Mouse (Mus musculus): ENCODE measurements around the gene Tectb.
A peak's percentile ranks its signal among the peaks of the same experiment; 100 is the strongest.

Tectb gene

DNA sequence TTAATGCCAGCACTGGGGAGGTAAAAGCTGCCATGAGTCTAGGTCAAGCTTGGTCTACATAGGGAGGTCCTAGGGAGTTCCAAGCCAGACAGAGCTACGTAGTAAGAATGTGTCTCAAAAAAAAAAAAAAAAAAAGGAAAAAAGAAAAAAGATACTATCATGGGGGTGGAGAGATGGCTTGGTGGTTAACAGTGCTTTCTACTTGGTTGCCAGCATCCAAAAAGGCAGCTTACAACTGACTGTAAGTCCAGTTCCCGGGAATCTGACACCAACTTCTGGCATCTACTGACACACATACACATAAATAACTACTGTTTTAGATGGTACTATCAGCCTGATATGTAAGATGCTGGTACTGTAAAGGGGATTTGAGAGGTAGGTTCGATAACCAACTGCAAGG lies 28.6 kb downstream of the Tectb start:
- no peak for DNase-seq (ENCODE audit: low read depth)

DNA sequence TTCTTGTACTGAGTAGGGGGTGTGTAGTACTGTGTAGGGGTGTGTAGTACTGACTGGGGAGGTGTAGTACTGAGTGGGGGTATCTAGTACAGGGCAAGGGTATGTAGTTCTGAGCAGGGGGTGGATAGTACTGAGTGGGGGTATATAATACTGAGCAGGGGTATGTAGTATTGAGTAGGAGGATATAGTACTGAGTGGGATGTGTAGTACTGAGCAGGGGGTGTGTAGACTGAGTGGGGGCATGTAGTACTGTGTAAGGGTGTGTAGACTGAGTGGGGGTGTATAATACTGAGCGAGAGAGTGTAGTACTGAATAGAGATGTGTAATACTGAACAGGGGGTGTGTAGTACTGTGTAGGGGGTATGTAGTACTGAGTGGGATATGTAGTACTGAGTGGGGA lies 31.2 kb downstream of the Tectb start:
- DNase-seq (ENCODE audit: low read depth), result no peak

DNA sequence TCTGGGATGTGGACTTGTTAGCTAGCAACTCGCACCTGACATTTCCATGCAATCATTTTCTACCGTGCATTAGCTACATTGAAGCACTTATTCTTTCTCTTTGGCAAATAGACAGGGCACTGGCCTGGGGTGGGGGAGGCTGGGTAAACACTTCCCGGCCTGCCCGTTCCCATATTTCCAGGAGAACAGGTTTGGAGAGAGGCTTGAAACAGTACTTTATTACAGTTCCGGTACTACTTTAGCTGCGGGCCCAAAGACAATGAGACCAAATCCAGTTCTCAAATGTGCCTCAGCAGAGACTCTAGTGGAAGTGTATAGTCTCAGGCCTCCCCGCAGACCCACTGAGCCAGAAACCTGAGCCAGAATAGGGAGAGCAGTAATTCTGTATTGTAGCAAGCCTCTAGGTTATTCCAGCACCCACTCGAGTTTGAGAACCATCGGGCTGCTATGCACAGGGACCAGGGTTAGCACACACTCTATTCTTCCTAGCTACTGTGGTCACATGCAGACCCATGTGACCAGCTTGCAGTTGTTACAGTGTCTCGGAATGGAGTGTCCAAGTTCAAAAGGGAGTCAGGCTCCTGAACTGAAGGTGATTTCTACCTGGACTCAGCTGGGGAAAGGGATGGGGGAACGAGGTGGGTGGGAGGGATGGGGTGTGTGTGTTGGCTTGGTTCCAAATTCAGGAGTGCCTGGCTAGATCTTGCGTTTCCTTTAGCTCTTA lies 33.2 kb downstream of the Tectb start:
- no peak for DNase-seq (ENCODE audit: low read depth)

- no peak for DNase-seq (ENCODE audit: low read depth)
Observed at GRCm38 (mm10) chr19:55216876-55217275, 36.3 kb downstream of the Tectb start.

GRCm38 (mm10) chr19:55217365-55217764 lies 36.8 kb downstream of the Tectb start:
- DNase-seq (ENCODE audit: low read depth), result no peak

DNA sequence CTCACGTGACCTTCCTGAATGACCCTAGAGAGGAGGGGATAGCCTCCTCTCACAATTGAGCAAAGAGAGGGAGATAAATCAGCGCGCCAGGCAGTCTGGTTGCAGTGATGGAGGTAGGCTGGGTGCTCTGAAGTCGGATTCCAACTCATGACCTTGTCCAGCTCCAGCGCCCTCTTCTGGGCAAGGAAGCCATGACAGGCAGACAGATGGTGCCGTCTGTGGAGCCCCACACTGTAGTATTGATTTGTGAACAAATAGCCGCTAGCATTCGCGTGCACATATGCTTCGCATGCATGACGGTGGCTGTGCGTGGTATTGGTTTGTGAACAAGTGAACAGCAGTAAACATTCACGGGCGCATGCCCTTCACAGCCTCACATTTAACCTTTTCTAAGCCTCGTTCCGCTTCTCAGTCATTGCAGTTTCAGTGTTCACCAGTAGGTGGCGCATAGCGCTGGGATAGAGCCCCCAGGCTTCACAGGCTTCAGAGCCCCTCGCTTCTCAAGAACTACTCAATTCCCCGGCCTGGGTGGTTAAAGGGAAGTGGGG lies 37.7 kb downstream of the Tectb start:
- peak; percentile 85 for DNase-seq (ENCODE audit: low read depth)

DNA sequence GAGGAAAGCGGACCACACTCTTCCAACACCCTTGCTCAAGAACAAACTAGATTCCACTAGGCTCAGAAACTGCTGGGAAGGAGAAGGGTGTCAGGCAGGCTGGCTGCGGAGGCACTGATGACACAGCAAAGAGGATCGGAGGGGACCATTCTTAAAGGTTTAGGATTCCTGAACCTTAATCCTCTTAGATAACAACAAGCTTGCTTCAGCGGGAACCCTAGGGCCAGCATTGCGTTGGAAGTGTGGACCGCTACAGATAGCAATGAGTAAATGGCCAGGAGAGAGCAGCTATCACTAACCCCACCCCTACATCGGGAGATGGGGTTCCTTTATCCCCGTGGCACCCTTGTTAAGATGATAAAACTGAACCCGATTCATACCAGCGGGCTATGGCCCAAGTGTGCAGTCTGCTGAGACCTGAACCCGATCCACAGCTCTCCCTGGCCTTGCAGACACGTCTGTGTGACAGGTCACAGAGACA lies 38.2 kb downstream of the Tectb start:
- DNase-seq (ENCODE audit: low read depth), result no peak

DNA sequence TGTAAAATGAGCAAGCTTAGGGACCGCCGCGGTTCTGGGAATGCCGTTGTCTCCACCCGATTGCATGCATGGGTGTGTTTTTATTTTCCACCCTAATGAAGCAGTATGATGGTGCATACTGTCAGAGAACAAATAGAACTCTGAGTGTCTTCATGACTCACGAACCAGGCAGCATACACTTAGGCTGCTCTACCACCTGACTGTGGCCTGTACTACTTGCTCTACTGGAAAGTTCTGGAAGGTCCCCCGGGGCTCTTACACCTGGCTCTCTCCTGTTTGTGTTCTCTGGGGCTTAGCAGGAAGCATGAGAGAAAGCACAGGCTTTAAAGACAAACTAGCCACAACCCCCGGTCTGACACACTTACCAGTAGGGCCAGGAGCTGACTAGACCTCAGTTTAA lies 38.8 kb downstream of the Tectb start:
- no peak for DNase-seq (ENCODE audit: low read depth)

- DNase-seq (ENCODE audit: low read depth), result no peak
Observed at GRCm38 (mm10) chr19:55221208-55221607, 40.7 kb downstream of the Tectb start.

GRCm38 (mm10) chr19:55222268-55222667 lies 41.7 kb downstream of the Tectb start:
- DNase-seq (ENCODE audit: low read depth), result no peak

DNA sequence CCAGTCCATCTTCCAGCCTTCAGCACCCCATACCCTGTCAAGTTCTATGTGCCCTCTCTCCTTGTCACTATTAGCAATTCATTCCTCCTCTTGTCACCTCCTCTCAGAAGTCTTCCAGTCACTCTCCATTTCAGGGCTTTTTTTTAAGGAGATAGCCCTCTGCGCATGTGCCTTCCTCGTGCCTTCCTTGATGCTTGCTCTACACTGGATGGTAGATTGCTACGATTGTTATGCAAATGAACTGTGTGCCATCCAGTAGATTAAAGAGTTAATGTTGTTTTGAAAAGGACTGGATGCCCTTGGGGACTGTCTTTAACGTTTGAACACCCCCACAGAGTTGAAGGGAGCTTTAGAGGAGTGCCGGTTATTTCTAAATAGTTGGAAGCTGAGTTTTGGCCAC lies 46.1 kb downstream of the Tectb start:
- DNase-seq (ENCODE audit: low read depth), result no peak

- no peak for DNase-seq (ENCODE audit: low read depth)
Observed at GRCm38 (mm10) chr19:55227135-55227534, 46.6 kb downstream of the Tectb start.

DNA sequence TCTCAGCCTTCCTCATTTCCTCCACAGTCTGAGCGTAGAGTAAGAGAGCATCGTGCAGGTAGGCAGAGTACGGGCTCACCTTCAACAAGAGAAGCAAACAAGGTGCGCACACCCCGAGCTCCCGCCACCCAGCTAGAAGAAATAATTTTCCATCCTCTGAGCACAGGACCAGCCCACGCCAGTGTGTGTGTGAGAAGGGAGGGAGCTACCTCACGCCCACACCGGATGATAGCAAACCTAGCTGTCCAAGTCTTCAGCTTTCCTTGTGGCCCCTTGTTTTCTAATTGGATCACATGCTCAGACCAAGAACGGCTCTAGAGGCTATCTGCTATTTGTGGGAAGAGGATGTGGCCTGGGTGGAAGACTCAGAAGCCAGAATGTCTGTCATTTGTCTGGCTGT lies 50.5 kb downstream of the Tectb start:
- DNase-seq (ENCODE audit: low read depth), result no peak

DNA sequence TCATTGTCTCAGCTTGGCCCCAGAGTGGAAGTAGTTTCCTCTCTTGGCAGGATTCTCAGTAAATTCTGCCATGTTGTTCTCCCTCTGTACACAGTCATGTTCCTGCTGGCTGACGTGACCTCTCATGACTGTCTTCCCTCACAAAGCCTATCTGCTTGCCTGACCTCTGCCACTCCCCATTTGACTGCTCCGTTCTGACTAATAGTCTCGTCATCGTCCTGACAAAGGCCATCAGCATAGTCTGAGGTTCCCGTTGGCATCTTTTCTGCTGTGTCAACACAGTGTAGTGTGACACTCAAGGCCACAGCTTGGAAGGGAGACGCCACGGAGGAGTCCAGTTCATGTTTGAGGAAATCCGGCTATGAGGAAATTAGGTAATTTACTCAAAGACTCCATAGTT lies 51.6 kb downstream of the Tectb start:
- no peak for DNase-seq (ENCODE audit: low read depth)

- DNase-seq (ENCODE audit: low read depth), result no peak
Observed at GRCm38 (mm10) chr19:55236026-55236425, 55.5 kb downstream of the Tectb start.

GRCm38 (mm10) chr19:55236564-55236963 lies 56.0 kb downstream of the Tectb start:
- DNase-seq (ENCODE audit: low read depth), result no peak

DNA sequence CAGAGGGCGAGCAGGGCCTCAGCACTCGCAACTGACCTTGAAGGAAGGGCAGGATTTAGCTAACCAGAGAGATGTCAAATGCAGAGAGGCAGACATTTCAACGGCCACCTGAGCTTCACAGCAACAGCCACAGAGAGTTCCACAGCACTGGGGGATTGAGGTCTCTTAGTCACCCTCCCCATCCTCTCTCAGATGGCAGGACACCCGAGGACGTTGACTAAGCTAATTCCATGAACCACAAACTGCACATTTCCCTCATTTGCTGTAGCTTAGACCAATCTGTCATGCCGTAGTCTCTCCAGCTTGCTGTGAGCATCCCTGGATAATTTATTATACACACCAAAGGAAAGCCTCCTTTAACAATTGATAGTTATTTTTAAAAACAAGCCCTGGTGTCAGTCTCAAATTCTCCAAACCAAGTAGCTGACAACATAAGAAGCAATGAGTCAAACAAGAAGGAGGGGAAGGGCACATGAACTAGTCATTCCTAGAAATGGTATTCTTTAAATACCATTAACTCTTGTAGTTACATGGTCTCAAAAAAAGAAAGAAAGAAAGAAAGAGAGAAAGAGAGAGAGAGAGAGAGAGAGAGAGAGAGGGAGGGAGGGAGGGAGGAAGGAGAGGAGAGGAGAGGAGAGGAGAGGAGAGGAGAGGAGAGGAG lies 59.4 kb downstream of the Tectb start:
- DNase-seq (ENCODE audit: low read depth), result no peak

DNA sequence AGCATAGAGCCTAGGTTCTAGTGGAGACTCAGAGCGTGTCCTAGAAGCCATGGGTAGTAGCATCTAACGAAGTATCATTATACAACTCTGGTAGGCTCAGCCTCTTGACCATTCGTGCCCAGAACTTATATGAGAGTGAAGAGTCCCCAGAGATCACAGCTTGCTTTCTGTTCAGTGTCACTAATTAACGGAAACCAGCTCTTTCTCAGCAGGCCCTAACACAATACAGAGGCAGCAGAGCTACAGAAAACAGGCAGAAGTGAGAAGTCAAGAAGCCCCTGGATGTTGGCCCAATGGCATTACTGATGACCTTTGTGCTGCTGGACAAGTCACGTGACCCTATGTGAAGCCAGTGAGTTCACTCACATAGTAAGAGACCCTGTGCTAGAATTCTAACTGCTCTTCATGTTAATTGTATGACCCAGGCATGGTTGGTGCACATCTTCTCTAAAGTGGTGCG lies 60.7 kb downstream of the Tectb start, which contains the start of gene Gucy2g:
Gene Gucy2g, minus strand, starts transcription at position 51 of the 460 bp plus-strand sequence.
- no peak for DNase-seq (ENCODE audit: low read depth)

DNA sequence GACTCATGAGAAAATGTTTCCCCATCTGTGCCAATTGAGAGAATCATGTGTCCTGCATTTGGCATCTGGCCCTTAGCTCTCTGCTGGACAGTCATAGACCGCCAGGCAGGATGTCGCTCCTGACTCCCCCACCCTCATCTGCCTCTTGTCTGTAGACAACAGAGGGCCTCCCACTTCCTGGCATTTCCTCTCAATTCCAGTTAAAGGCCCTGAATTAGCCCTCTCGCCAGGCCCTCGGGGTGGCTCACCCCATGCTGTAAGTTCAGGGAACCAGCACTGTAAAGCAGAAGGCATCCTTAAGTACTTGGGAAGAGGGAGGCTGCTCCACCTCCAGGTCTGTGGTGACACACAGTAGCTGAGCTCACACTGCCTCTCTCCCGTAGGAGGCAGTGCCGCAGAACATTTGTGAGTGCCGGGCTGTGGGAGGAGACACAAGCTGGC lies 64.3 kb downstream of the Tectb start:
- DNase-seq (ENCODE audit: low read depth), result no peak

Measured in naive thymus-derived CD4-positive, alpha-beta T cell, adult 2 months (primary cell).